Mouse (Mus musculus): Measurements from ENCODE around the gene Zer1.
"Not testable (repeated sequence)": the region's sequence is repeated elsewhere in the genome, so short reads cannot be mapped to it uniquely, and the experiment has no call there.

Zer1 gene

GRCm38 (mm10) chr2:30124472-30125274 lies at the start of gene Zer1:
Gene Zer1 (minus strand): TSS chr2:30124585.
- Histone ChIP-seq H3K9me3 (ENCODE audit: low read length) (peaks cover 7% of the 10 kb centered on the region), H3K4me3 (replicated peaks; ENCODE audit: low read length) (peak within 1 kb of the TSS; percentile 87), H3K27me3 (ENCODE audit: insufficient read depth, low read length) (no peaks in the 10 kb centered on the region), H3K4me1 (replicated peaks; ENCODE audit: low read depth, low read length) (peaks cover 46% of the 10 kb centered on the region), H3K36me3 (ENCODE audit: insufficient read depth, low read length) (peaks cover 17% of the 10 kb centered on the region)
- no peak for TF ChIP-seq POU5F1 (IDR thresholded peaks at IDR 0.05; ENCODE audit: borderline replicate concordance, low read length)
- no peak for TF ChIP-seq NANOG (IDR thresholded peaks at IDR 0.05; ENCODE audit: borderline replicate concordance, low read length)

GRCm38 (mm10) chr2:30173541-30174240 lies 49.3 kb upstream of the Zer1 start:
- Histone ChIP-seq H3K4me3 (replicated peaks; ENCODE audit: low read length) (no peak overlapping the region), H3K27me3 (ENCODE audit: insufficient read depth, low read length) (peaks cover 5% of the 10 kb centered on the region; the same call in 1 of the 2 replicates), H3K9me3 (ENCODE audit: low read length) (no peaks in the 10 kb centered on the region), H3K4me1 (replicated peaks; ENCODE audit: low read depth, low read length) (peaks cover 50% of the 10 kb centered on the region), H3K36me3 (ENCODE audit: insufficient read depth, low read length) (peaks cover 54% of the 10 kb centered on the region)
- no peak for TF ChIP-seq NANOG (IDR thresholded peaks at IDR 0.05; ENCODE audit: borderline replicate concordance, low read length)
- TF ChIP-seq CTCF (conservative IDR thresholded peaks at IDR 0.05; ENCODE audit: low read length), result no peak
- TF ChIP-seq POU5F1 (IDR thresholded peaks at IDR 0.05; ENCODE audit: borderline replicate concordance, low read length), result no peak

GRCm38 (mm10) chr2:30171997-30172382 lies 47.6 kb upstream of the Zer1 start:
- TF ChIP-seq CTCF (conservative IDR thresholded peaks at IDR 0.05; ENCODE audit: low read length) (no peak), NANOG (IDR thresholded peaks at IDR 0.05; ENCODE audit: borderline replicate concordance, low read length) (no peak)
- H3K9me3 ChIP-seq (ENCODE audit: low read length), result peaks cover 3% of the 10 kb centered on the region
- H3K4me3 ChIP-seq (replicated peaks; ENCODE audit: low read length), result peak overlapping the region; percentile 84
- peaks cover 50% of the 10 kb centered on the region for H3K36me3 ChIP-seq (ENCODE audit: insufficient read depth, low read length)
- H3K4me1 ChIP-seq (replicated peaks; ENCODE audit: low read depth, low read length), result peaks cover 42% of the 10 kb centered on the region
- peaks cover 5% of the 10 kb centered on the region; the same call in 1 of the 2 replicates for H3K27me3 ChIP-seq (ENCODE audit: insufficient read depth, low read length)

GRCm38 (mm10) chr2:30171371-30171996 lies 47.1 kb upstream of the Zer1 start, which contains the start of gene Endog:
Gene Endog (plus strand): TSS chr2:30171493.
- H3K4me3 ChIP-seq (replicated peaks; ENCODE audit: low read length), result peak within 1 kb of the TSS; percentile 84
- H3K27me3 ChIP-seq (ENCODE audit: insufficient read depth, low read length), result peaks cover 5% of the 10 kb centered on the region; the same call in 1 of the 2 replicates
- no peak for TF ChIP-seq POU5F1 (IDR thresholded peaks at IDR 0.05; ENCODE audit: borderline replicate concordance, low read length)
- TF ChIP-seq CTCF (conservative IDR thresholded peaks at IDR 0.05; ENCODE audit: low read length), result no peak
- no peak for TF ChIP-seq NANOG (IDR thresholded peaks at IDR 0.05; ENCODE audit: borderline replicate concordance, low read length)
- peaks cover 44% of the 10 kb centered on the region for H3K36me3 ChIP-seq (ENCODE audit: insufficient read depth, low read length)
- H3K4me1 ChIP-seq (replicated peaks; ENCODE audit: low read depth, low read length), result peaks cover 37% of the 10 kb centered on the region
- peaks cover 8% of the 10 kb centered on the region for H3K9me3 ChIP-seq (ENCODE audit: low read length)

GRCm38 (mm10) chr2:30166677-30167076 lies 42.3 kb upstream of the Zer1 start:
- Histone ChIP-seq H3K27me3 (ENCODE audit: insufficient read depth, low read length) (no peaks in the 10 kb centered on the region), H3K36me3 (ENCODE audit: insufficient read depth, low read length) (no peaks in the 10 kb centered on the region), H3K4me1 (replicated peaks; ENCODE audit: low read depth, low read length) (peaks cover 9% of the 10 kb centered on the region), H3K4me3 (replicated peaks; ENCODE audit: low read length) (no peak overlapping the region), H3K9me3 (ENCODE audit: low read length) (peaks cover 17% of the 10 kb centered on the region)
- TF ChIP-seq NANOG (IDR thresholded peaks at IDR 0.05; ENCODE audit: borderline replicate concordance, low read length) (no peak), CTCF (conservative IDR thresholded peaks at IDR 0.05; ENCODE audit: low read length) (peak; percentile 74)

- peaks cover 17% of the 10 kb centered on the region for H3K9me3 ChIP-seq (ENCODE audit: low read length)
- H3K27me3 ChIP-seq (ENCODE audit: insufficient read depth, low read length), result no peaks in the 10 kb centered on the region
- H3K36me3 ChIP-seq (ENCODE audit: insufficient read depth, low read length), result no peaks in the 10 kb centered on the region
- peaks cover 8% of the 10 kb centered on the region for H3K4me1 ChIP-seq (replicated peaks; ENCODE audit: low read depth, low read length)
- no peak overlapping the region for H3K4me3 ChIP-seq (replicated peaks; ENCODE audit: low read length)
- TF ChIP-seq POU5F1 (IDR thresholded peaks at IDR 0.05; ENCODE audit: borderline replicate concordance, low read length) (no peak), CTCF (conservative IDR thresholded peaks at IDR 0.05; ENCODE audit: low read length) (no peak), NANOG (IDR thresholded peaks at IDR 0.05; ENCODE audit: borderline replicate concordance, low read length) (no peak)
Observed at GRCm38 (mm10) chr2:30164340-30164932, 40.1 kb upstream of the Zer1 start.

- Histone ChIP-seq H3K36me3 (ENCODE audit: insufficient read depth, low read length) (no peaks in the 10 kb centered on the region), H3K4me1 (replicated peaks; ENCODE audit: low read depth, low read length) (peaks cover 19% of the 10 kb centered on the region), H3K9me3 (ENCODE audit: low read length) (peaks cover 12% of the 10 kb centered on the region), H3K4me3 (replicated peaks; ENCODE audit: low read length) (no peak overlapping the region), H3K27me3 (ENCODE audit: insufficient read depth, low read length) (no peaks in the 10 kb centered on the region)
- peak; percentile 78 for TF ChIP-seq CTCF (conservative IDR thresholded peaks at IDR 0.05; ENCODE audit: low read length)
- no peak for TF ChIP-seq POU5F1 (IDR thresholded peaks at IDR 0.05; ENCODE audit: borderline replicate concordance, low read length)
Observed at GRCm38 (mm10) chr2:30161809-30162208, 37.4 kb upstream of the Zer1 start.

GRCm38 (mm10) chr2:30159871-30160270 lies 35.5 kb upstream of the Zer1 start:
- Histone ChIP-seq H3K4me1 (replicated peaks; ENCODE audit: low read depth, low read length) (peaks cover 23% of the 10 kb centered on the region), H3K4me3 (replicated peaks; ENCODE audit: low read length) (0 out of 2 replicates have a peak overlapping the region, but pooled peaks have one; percentile 10)
- not testable (repeated sequence) for H3K36me3 ChIP-seq (ENCODE audit: insufficient read depth, low read length); H3K27me3 ChIP-seq (ENCODE audit: insufficient read depth, low read length); H3K9me3 ChIP-seq (ENCODE audit: low read length)

All from E14TG2a.4 (cell line).